Mouse (Mus musculus) CH12.LX (cell line): ENCODE results near the gene Fndc4. TPM values are rescaled to one million over a fixed set of nuclear protein-coding genes. Genes with fewer than 3 reads are reported as not detected.

ENCODE experiments used
- DNase-seq: peaks from one replicate; pipeline ENCODE4 v3.0.0-alpha.2; 2013; ENCODE audit errors: extremely low read depth
- H3K27ac ChIP-seq: 2 replicates; pipeline ENCODE4 v1.5.1; 2012; ENCODE audit warnings: low read depth, mild to moderate bottlenecking, control low read depth, moderate library complexity; ENCODE audit not compliant: insufficient read depth
- H3K27me3 ChIP-seq: replicated peaks from 2 replicates; pipeline ENCODE3; 2012; ENCODE audit warnings: inconsistent platforms
- H3K36me3 ChIP-seq, 2 experiments: replicated peaks in 1 of 2; 2 replicates each; pipeline versions ENCODE3 to v1.6.1; 2012; ENCODE audit warnings: inconsistent platforms in 1 of 2, low read length in 1 of 2, mild to moderate bottlenecking in 1 of 2, mixed read lengths in 1 of 2, moderate library complexity in 1 of 2; ENCODE audit not compliant: control insufficient read depth in 1 of 2, insufficient read depth in 1 of 2
- H3K4me1 ChIP-seq, 2 experiments: 2 replicates each; pipeline ENCODE4 v1.6.1; 2012; ENCODE audit warnings: inconsistent platforms in 1 of 2, moderate library complexity in 1 of 2; ENCODE audit not compliant: insufficient read depth in 2 of 2, control insufficient read depth in 1 of 2
- H3K4me2 ChIP-seq: 2 replicates; pipeline ENCODE4 v1.6.1; 2012; ENCODE audit warnings: low read depth, mild to moderate bottlenecking, control low read depth; ENCODE audit not compliant: poor library complexity, insufficient read depth, severe bottlenecking
- H3K4me3 ChIP-seq, 3 experiments: fragments of 150-350 bp in 1 of 3; sonication (generic) in 1 of 3; replicated peaks in 1 of 3; 2 replicates each; pipeline versions ENCODE3 to v1.5.1; 2011 to 2012; ENCODE audit warnings: low read depth in 2 of 3, low read length in 2 of 3, mild to moderate bottlenecking in 2 of 3, moderate library complexity in 2 of 3, control low read depth in 1 of 3, improper control_type of control experiment in 1 of 3, inconsistent platforms in 1 of 3, mixed read lengths in 1 of 3; ENCODE audit not compliant: poor library complexity in 1 of 3
- H3K79me2 ChIP-seq: replicated peaks from 2 replicates; pipeline ENCODE4 v1.6.1; 2012; ENCODE audit warnings: mild to moderate bottlenecking, moderate library complexity; ENCODE audit not compliant: control insufficient read depth, poor library complexity, insufficient read depth, severe bottlenecking; ENCODE audit errors: extremely low read depth
- H3K9ac ChIP-seq: 2 replicates; pipeline ENCODE4 v1.6.1; 2012; ENCODE audit warnings: low read depth, mild to moderate bottlenecking, control low read depth, moderate library complexity; ENCODE audit not compliant: insufficient read depth
- H3K9me3 ChIP-seq: replicated peaks from 2 replicates; pipeline ENCODE3; 2012; ENCODE audit warnings: low read length, inconsistent platforms, mixed read lengths
- CHD1 ChIP-seq: IDR thresholded peaks from 2 replicates; pipeline ENCODE4 v1.6.1; 2012; ENCODE audit warnings: low read depth, low read length, improper control_type of control experiment, inconsistent platforms
- ELF1 ChIP-seq: IDR thresholded peaks from 2 replicates; pipeline ENCODE4 v1.6.1; 2014; ENCODE audit warnings: low read depth, mild to moderate bottlenecking, inconsistent platforms, low read length, improper control_type of control experiment
- HCFC1 ChIP-seq: IDR thresholded peaks from 2 replicates; pipeline ENCODE4 v1.6.1; 2012; ENCODE audit warnings: low read depth, mild to moderate bottlenecking, inconsistent platforms, low read length, improper control_type of control experiment
- JUN ChIP-seq: IDR thresholded peaks from 2 replicates; pipeline ENCODE4 v1.6.1; 2011; ENCODE audit warnings: low read depth, mild to moderate bottlenecking, low read length, improper control_type of control experiment, moderate library complexity; ENCODE audit not compliant: insufficient read depth
- MEF2A ChIP-seq: IDR thresholded peaks from 2 replicates; pipeline ENCODE4 v1.6.1; 2014; ENCODE audit warnings: low read depth, mild to moderate bottlenecking, inconsistent platforms, low read length, improper control_type of control experiment, borderline replicate concordance
- MYC ChIP-seq: IDR thresholded peaks from 2 replicates; pipeline ENCODE4 v1.6.1; 2011; ENCODE audit warnings: low read depth, mild to moderate bottlenecking, improper control_type of control experiment, low read length
- POLR2A ChIP-seq: IDR thresholded peaks from 2 replicates; pipeline ENCODE4 v1.6.1; 2011; ENCODE audit warnings: low read depth, mild to moderate bottlenecking, improper control_type of control experiment, low read length
- POLR2AphosphoS2 ChIP-seq: IDR thresholded peaks from 2 replicates; pipeline ENCODE4 v1.6.1; 2011; ENCODE audit warnings: low read depth, low read length, improper control_type of control experiment
- RAD21 ChIP-seq: IDR thresholded peaks from 2 replicates; pipeline ENCODE4 v1.6.1; 2011; ENCODE audit warnings: low read depth, mild to moderate bottlenecking, low read length, improper control_type of control experiment, moderate library complexity
- RCOR1 ChIP-seq: conservative IDR thresholded peaks from 2 replicates; pipeline ENCODE4 v1.6.1; 2012; ENCODE audit warnings: low read depth, mild to moderate bottlenecking, inconsistent platforms, low read length, improper control_type of control experiment
- UBTF ChIP-seq: IDR thresholded peaks from 2 replicates; pipeline ENCODE4 v1.6.1; 2012; ENCODE audit warnings: low read depth, mild to moderate bottlenecking, inconsistent platforms, low read length, improper control_type of control experiment, moderate library complexity
- ZC3H11A ChIP-seq: IDR thresholded peaks from 2 replicates; pipeline ENCODE4 v1.6.1; 2012; ENCODE audit warnings: low read depth, mild to moderate bottlenecking, inconsistent platforms, low read length, improper control_type of control experiment
- ZKSCAN1 ChIP-seq: IDR thresholded peaks from 2 replicates; pipeline ENCODE4 v1.6.1; 2012; ENCODE audit warnings: low read depth, inconsistent platforms, low read length, improper control_type of control experiment, borderline replicate concordance
- dilution Hi-C: fragments of 300-500 bp; cut with MboI; formaldehyde crosslinking; loops from 2 replicates; pipeline ENCODE4 v1.14.3; 2020; ENCODE audit warnings: low sequenced_read_pairs; ENCODE audit not compliant: extremely low pct_unique_long_range_greater_than_20kb, extremely low pct_ligation_motif_present
- in situ Hi-C: fragments of 300-500 bp; cut with MboI; formaldehyde crosslinking; loops from 3 replicates; pipeline ENCODE4 v1.14.3; 2019; ENCODE audit warnings: low sequenced_read_pairs, low pct_ligation_motif_present, low pct_unique_long_range_greater_than_20kb, mixed read lengths
- polyA plus RNA-seq: library from polyadenylated mRNA; unstranded; fragments of >175 nt; gene quantifications from 2 replicates; pipeline ENCODE4 v1.2.1, GENCODE M21; 2012; ENCODE audit warnings: low read depth; ENCODE audit not compliant: insufficient read length
- total RNA-seq, 2 experiments: library from RNA; depleted of rRNA; stranded (reverse); fragments of 300-350 nt in 1 of 2; fragments of >200 nt in 1 of 2; gene quantifications; 2 replicates each; pipeline ENCODE4 v1.2.3; 2012 to 2014

The Fndc4 gene
- total and polyA plus RNA-seq, 3 experiments: 0.13 TPM; not detected in 2

- no peaks in the 10 kb centered on the region for H3K9me3 ChIP-seq
- dilution Hi-C loops (no loop called here), in situ Hi-C loops (no loop called here)
- no peak overlapping the region for H3K4me2 ChIP-seq
- no peaks in the 10 kb centered on the region for H3K36me3 ChIP-seq
- DNase-seq: no peak
- H3K9ac ChIP-seq: no peak overlapping the region
- H3K27ac ChIP-seq: no peak overlapping the region
- peaks cover 2 to 3% of the 10 kb centered on the region in 2 experiments; a peak in 3 of 4 replicates for H3K4me1 ChIP-seq
- H3K4me3 ChIP-seq: no peak overlapping the region
- H3K27me3 ChIP-seq: peaks cover 73% of the 10 kb centered on the region
- TF ChIP-seq POLR2A (no peak), ELF1 (no peak), CHD1 (no peak), POLR2AphosphoS2 (no peak)
- H3K79me2 ChIP-seq: no peaks in the 10 kb centered on the region
These were observed 2.6 kb upstream of the Fndc4 start for GRCm38 (mm10) chr5:31298486-31298885.

- H3K9ac ChIP-seq: no peak overlapping the region
- no peaks in the 10 kb centered on the region for H3K79me2 ChIP-seq
- H3K4me2 ChIP-seq: no peak overlapping the region
- H3K4me3 ChIP-seq: no peak overlapping the region
- TF ChIP-seq UBTF: no peak
- no peak for TF ChIP-seq MYC
- no peak for TF ChIP-seq CHD1
- TF ChIP-seq ZC3H11A: no peak
- TF ChIP-seq MEF2A: no peak
- no peak for TF ChIP-seq RAD21
- no peak for TF ChIP-seq RCOR1
- TF ChIP-seq JUN: no peak
- no peak for TF ChIP-seq ZKSCAN1
- no peak for TF ChIP-seq HCFC1
- no peaks in the 10 kb centered on the region for H3K9me3 ChIP-seq
- dilution Hi-C loops: no loop called here
- peaks cover 2 to 3% of the 10 kb centered on the region in 2 experiments; a peak in 3 of 4 replicates for H3K4me1 ChIP-seq
- in situ Hi-C loops: no loop called here
- H3K36me3 ChIP-seq: no peaks in the 10 kb centered on the region
- H3K27me3 ChIP-seq: peaks cover 76% of the 10 kb centered on the region
- H3K27ac ChIP-seq: no peak overlapping the region
- no peak for DNase-seq
These were observed 2.1 kb upstream of the Fndc4 start for GRCm38 (mm10) chr5:31297981-31298380.
